Mouse (Mus musculus): ENCODE measurements at regions not wholly inside any gene's neighbourhood (a gene's known extent, or its start where the extent isn't known, plus 50 kb on each side); places are given as distances from the start of the nearest gene placed in this dataset.

- 44% methylated on average over 1 of the region's 1 CpGs for WGBS
Measured at GRCm38 (mm10) chr8:40193148-40193547, 481.7 kb upstream of the Adam24 start.

GRCm38 (mm10) chr8:40210871-40211270 lies 464.0 kb upstream of the Adam24 start:
- Histone ChIP-seq H3K27me3 (replicated peaks) (no peaks in the 10 kb centered on the region), H3K9me3 (no peaks in the 10 kb centered on the region), H3K36me3 (no peaks in the 10 kb centered on the region), H3K4me3 (no peak overlapping the region), H3K27ac (no peak overlapping the region), H3K9ac (no peak overlapping the region), H3K4me2 (replicated peaks) (no peak overlapping the region), H3K4me1 (no peaks in the 10 kb centered on the region)
- ATAC-seq (ENCODE audit: low FRiP score, low read depth): no peak
- WGBS: 87% methylated on average over 4 of the region's 4 CpGs

More at GRCm38 (mm10) chr8:40193148-40193547, 481.7 kb upstream of the Adam24 start:
- H3K4me3 ChIP-seq: no peak overlapping the region
- ATAC-seq (ENCODE audit: low FRiP score, low read depth): no peak
- H3K4me2 ChIP-seq (replicated peaks): no peak overlapping the region
- no peaks in the 10 kb centered on the region for H3K9me3 ChIP-seq
- no peak overlapping the region for H3K27ac ChIP-seq
- no peak overlapping the region for H3K9ac ChIP-seq
- no peaks in the 10 kb centered on the region for H3K36me3 ChIP-seq
- H3K27me3 ChIP-seq (replicated peaks): no peaks in the 10 kb centered on the region
- H3K4me1 ChIP-seq: no peaks in the 10 kb centered on the region

DNA sequence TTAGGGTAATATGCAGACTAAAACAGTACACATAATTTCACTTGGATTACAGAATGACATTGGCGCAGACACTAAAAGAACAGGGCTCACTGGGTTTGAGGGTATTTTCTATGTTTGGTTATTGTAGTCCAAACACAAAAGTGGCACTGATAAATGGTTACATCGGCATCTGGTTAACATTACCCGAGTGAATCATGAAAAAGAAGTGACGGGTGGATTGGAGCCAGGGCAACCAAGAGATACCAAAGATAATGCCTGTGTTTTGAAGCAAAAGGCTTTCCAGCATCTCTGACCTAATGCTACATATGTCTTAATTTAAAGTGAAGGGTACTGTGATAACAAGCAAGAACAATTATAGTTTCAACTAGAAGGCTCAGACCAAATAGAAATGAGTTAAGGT lies 451.4 kb upstream of the Adam24 start:
- 63% methylated on average over 4 of the region's 4 CpGs for WGBS
- no peak overlapping the region for H3K4me3 ChIP-seq
- H3K36me3 ChIP-seq: no peaks in the 10 kb centered on the region
- H3K27ac ChIP-seq: no peak overlapping the region
- H3K27me3 ChIP-seq (replicated peaks): no peaks in the 10 kb centered on the region
- no peak for ATAC-seq (ENCODE audit: low FRiP score, low read depth)
- H3K4me2 ChIP-seq (replicated peaks): no peak overlapping the region
- H3K9ac ChIP-seq: no peak overlapping the region
- no peaks in the 10 kb centered on the region for H3K9me3 ChIP-seq
- no peaks in the 10 kb centered on the region for H3K4me1 ChIP-seq

GRCm38 (mm10) chr8:40227262-40227661 lies 447.6 kb upstream of the Adam24 start:
- Histone ChIP-seq H3K9me3 (no peaks in the 10 kb centered on the region), H3K27ac (no peak overlapping the region), H3K4me1 (no peaks in the 10 kb centered on the region), H3K4me2 (replicated peaks) (no peak overlapping the region), H3K36me3 (no peaks in the 10 kb centered on the region), H3K27me3 (replicated peaks) (no peaks in the 10 kb centered on the region), H3K4me3 (no peak overlapping the region), H3K9ac (no peak overlapping the region)
- WGBS: 81% methylated on average over 1 of the region's 1 CpGs
- ATAC-seq (ENCODE audit: low FRiP score, low read depth): no peak
